Mouse (Mus musculus): ENCODE measurements around the gene Ripor1. TPM values are rescaled to one million over a fixed set of nuclear protein-coding genes. Genes with fewer than 3 reads are reported as not detected.
"Not testable (repeated sequence)": the region's sequence is repeated elsewhere in the genome, so short reads cannot be mapped to it uniquely, and the experiment has no call there.

Ripor1 gene
- 10 to 100 TPM; 88.7 to 94.8 TPM for total RNA-seq (2021)
- long read RNA-seq, experiment 1, full-length matches to known transcripts, result 11 of 33 reads
- long read RNA-seq, experiment 1, partial matches to known transcripts, result 16 of 33 reads
- long read RNA-seq, experiment 1, other reads (novel, unspliced or antisense), result 6 of 33 reads
- long read RNA-seq, experiment 2, full-length matches to known transcripts, result 24 of 67 reads
- long read RNA-seq, experiment 2, partial matches to known transcripts, result 29 of 67 reads
- long read RNA-seq, experiment 2, other reads (novel, unspliced or antisense), result 14 of 67 reads

DNA sequence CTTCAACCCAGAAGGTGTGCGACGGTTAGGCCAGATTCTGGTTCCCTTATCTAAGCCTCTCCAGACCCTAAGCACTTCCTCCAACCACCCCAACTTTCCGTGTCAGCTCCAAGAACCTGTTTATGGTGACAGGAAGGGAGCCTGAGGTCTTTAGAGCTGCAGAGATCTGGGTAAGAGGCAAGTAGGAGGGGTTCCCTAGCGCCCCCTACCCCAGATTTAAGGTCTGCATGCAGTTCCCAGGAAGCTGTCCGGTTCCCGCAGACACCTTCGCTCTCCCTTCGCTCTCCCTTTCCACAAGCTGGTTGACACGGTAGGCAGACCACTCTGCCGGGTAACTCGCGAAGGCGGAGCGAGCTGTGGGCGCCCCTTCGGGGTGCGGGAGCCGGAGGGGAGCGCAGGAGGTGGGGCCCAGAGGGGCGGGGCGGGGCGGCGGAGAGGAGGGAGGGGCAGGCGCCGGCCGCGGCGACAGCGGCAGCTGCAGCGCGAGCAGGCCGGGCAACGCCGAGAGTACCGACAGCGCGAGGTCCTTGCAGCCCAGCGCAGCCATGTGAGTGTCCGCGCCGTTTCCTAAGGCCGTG lies at the start of gene Ripor1:
Gene Ripor1, plus strand, starts transcription at position 452 of the 578 bp plus-strand sequence.
- peak within 1 kb of the TSS; percentile 96 for H3K27ac ChIP-seq
- peak; percentile 76 for TF ChIP-seq CTCF (conservative IDR thresholded peaks at IDR 0.05)
- peak within 1 kb of the TSS; percentile 93 for H3K4me3 ChIP-seq
- peak in 1 of 2 experiments; percentile 77 for DNase-seq (ENCODE audit: low spot score in 2 of 2)

DNA sequence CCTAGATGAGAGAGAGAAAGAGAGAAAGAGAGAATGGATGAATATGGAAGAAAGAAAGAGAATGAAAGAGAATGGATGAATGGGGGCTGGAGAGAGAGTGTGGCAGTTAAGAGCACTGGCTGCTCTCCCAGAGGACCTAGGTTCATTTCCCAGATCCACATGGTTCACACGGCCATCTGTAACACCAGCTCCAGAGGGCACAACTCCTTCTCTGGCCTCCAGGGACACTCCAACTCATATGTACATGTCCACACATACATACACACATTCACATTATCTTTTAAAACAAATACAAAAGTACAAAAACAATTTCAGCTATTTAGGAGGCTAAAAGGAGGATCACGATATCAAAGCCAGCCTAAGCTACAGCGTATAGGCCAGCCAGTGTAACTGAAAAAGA lies 42.2 kb upstream of the Ripor1 start:
- DNase-seq (ENCODE audit: low spot score in 2 of 2), result no peak
- no peak overlapping the region for H3K27ac ChIP-seq
- H3K4me3 ChIP-seq, result peak overlapping the region; percentile 5; the same call in 1 of the 2 replicates
- no peak for TF ChIP-seq CTCF (conservative IDR thresholded peaks at IDR 0.05)

DNA sequence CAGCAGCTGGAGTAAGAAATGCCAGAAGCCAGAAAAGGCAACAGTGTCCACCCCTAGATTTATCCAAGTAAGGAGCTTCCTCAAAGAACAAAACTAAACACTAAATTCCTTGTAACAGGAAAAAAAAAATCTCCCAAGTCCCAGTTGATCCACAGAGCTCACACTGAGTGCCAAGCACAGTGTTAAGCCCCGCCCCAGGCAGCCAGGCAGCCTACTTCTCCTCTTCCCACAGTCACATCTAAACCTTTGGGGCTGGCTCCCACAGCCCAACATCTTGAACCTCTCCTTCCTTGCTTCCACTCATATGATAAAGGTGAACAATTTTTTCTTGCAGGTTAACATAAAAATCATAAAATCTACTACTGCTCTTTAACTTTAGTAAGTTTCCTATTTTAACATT lies 41.2 kb upstream of the Ripor1 start:
- H3K27ac ChIP-seq, result no peak overlapping the region
- TF ChIP-seq CTCF (conservative IDR thresholded peaks at IDR 0.05), result no peak
- no peak overlapping the region for H3K4me3 ChIP-seq
- no peak for DNase-seq (ENCODE audit: low spot score in 2 of 2)

DNA sequence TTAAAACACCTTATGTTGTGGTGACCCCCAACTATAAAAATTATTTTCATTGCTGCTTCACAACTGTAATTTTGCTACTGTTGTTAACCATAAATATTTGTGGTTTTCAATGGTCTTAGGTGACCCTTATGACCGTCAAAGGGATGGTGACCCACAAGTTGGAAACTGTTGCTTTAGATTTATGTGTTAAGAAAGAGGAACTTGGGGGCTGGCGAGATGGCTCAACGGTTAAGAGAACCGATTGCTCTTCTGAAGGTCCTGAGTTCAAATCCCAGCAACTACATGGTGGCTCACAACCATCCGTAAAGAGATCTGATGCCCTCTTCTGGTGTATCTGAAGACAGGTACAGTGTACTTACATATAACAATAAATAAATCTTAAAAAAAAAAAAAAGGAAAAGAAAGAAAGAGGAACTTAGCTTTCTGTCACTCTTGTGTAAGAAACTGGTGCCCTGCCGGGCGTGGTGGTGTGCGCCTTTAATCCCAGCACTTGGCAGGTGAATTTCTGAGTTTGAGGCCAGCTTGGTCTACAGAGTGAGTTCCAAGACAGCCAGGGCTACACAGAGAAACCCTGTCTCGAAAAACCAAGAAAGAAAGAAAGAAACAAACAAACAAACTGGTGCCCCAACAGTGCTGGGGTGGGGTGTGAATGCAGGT lies 40.4 kb upstream of the Ripor1 start:
- H3K4me3 ChIP-seq, result peak overlapping the region; percentile 72
- not testable (repeated sequence) for DNase-seq (ENCODE audit: low spot score in 2 of 2)
- peak overlapping the region; percentile 95; the same call in 1 of the 2 replicates for H3K27ac ChIP-seq
- peak; percentile 26 for TF ChIP-seq CTCF (conservative IDR thresholded peaks at IDR 0.05)

DNA sequence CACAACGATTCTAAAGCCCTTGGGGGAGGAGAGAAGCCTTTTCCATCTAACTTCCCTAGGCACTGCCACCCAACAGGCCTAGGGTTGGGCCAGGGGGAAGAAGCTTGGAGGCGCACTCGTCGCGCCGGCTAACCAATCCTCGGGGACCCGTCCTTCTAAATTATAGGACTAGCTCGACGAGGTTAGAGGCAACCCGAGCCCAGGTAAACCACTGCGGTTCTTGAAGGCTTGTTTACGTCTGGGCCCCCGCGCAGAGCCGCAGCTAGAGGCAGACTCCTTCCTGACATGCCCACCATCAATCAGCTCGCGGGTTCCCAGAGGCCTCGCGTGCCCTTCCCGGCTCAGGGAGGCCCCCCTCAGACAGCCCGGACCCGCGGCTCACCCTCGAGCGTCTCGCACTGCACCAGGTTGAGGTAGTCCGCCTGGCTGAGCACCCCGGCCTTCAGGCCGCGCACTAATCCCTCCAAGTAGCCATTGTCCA lies 39.6 kb upstream of the Ripor1 start:
- no peak for TF ChIP-seq CTCF (conservative IDR thresholded peaks at IDR 0.05)
- Histone ChIP-seq H3K27ac (peak overlapping the region; percentile 95), H3K4me3 (peak overlapping the region; percentile 72)
- DNase-seq (ENCODE audit: low spot score in 2 of 2), result peak in 1 of 2 experiments; percentile 13

DNA sequence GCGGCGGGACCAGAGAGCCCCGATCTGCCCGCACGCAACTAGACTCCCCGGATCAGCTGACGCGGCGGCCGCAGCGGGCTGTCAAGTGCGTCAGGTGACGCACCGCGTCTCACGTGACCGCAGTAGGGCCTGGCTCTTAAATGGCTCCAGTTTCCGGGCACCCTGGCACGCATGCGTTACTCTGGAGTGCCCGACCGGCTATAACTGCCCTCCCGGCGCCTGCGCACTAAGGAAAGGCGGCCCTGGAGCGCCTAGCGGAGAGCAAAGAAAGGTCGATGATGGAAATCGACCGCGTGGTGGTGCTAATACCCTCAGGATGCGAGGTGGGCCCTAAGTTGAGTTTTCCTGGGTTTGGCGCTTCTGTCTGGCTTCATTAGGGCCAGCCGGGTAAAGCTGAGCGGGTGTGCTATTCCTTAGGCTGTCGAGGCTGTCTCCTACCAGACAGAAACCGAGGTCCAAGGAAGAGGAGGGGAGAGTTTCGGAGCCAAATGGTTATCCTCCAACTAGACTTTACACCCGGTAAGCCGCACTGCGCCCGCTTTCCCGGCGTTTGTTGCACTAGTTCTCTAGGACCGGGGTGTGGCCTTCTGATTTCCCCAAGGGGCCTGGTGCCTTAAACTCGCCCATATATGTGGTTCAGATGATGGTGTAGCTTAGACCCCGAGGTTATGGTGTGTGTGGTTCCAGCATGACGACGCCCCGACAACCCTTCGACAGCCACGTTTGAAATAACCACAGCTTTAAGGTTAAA lies 38.9 kb upstream of the Ripor1 start, which contains the start of gene Atp6v0d1:
Gene Atp6v0d1, minus strand, starts transcription at position 96 of the 751 bp plus-strand sequence.
- H3K4me3 ChIP-seq, result peak within 1 kb of the TSS; percentile 72
- TF ChIP-seq CTCF (conservative IDR thresholded peaks at IDR 0.05), result peak; percentile 96
- H3K27ac ChIP-seq, result peak within 1 kb of the TSS; percentile 95
- DNase-seq (ENCODE audit: low spot score in 2 of 2), result peak; percentile 99

DNA sequence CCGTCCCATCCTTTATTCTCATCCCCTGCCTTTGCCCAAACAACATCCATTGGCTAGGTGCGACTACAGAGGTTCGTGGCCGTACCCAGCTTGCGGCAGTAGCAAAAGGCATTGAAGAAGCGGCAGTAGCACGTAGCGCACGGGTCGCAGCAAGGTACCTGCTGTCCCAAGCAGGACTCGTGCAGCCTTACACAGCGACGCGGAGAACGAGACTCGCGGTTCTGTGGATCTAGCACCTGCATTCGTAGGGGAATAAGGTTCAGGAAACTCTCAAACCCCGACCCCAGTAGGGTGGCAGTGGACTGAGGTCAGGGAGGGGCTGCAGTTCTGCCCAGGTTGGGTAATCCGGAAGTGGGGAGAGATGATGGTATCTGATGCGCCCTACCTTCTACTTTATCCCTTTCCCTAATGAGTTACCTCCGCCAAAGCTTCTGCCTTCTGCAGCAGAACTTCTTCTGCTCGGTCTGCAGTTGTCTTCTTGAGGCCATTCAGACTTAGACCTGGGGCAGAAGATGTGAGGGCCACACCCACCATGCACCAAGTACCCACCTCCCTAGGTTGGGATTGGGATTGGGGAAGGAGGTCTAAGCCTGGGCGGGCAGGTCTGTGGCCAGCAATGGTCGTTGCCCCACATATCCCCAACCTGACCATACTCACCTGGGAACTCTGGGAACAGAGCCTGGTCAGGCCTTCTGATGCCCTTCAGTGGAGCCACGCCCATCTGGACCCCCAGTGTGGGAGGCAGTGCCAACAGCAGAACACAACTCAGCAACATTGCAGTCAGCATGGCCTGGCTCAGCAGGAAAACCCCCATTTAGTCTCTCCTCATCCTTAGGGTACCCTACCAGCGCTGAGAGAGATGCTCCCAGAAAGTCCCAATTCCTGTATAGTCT lies 38.1 kb upstream of the Ripor1 start:
- TF ChIP-seq CTCF (conservative IDR thresholded peaks at IDR 0.05), result no peak
- no peak for DNase-seq (ENCODE audit: low spot score in 2 of 2)
- Histone ChIP-seq H3K4me3 (peak overlapping the region; percentile 72), H3K27ac (peak overlapping the region; percentile 77; the same call in 1 of the 2 replicates)

DNA sequence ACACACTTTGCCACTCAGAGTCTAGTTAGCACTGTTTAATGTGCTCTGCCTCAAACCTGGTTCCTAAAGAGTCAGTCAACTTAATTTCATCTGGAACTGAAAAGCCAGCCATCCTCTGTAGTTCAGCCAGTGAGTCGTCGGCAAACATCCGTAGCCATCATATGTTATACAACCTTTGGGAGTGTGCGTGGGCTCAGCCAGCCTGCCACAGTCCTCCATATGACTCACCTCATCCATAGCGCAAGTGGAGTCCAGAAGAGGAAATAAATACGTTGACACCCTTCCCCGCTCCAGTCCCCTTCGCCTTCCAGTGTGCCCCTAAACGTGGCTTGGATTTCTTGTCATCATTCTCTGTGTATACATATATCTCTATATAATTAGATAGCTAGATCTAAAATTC lies 33.2 kb upstream of the Ripor1 start:
- DNase-seq (ENCODE audit: low spot score in 2 of 2), result peak in 1 of 2 experiments; percentile 15
- Histone ChIP-seq H3K27ac (no peak overlapping the region), H3K4me3 (no peak overlapping the region)
- TF ChIP-seq CTCF (conservative IDR thresholded peaks at IDR 0.05), result no peak

DNA sequence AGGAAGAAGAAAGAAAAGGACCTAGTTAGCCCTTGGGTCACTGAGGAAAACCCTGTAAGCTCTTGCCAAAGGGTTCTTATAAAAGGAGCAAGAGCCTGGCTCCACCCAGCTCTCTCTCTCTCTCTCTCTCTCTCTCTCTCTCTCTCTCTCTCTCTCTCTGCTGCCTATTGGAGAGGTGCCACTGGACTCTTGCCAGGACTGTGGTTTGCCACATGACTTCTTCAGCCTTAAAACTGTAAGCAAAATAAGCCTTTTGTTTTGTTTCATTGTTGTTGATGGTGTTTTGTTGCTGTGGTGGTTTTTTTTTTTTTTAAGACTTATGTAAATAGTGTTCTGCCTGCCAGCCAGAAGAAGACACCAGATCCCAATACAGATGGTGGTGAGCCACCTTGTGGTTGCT lies 31.6 kb upstream of the Ripor1 start:
- H3K27ac ChIP-seq, result no peak overlapping the region
- H3K4me3 ChIP-seq, result no peak overlapping the region
- no peak; the same call in 1 of the 2 replicates for TF ChIP-seq CTCF (conservative IDR thresholded peaks at IDR 0.05)
- no peak for DNase-seq (ENCODE audit: low spot score in 2 of 2)

DNA sequence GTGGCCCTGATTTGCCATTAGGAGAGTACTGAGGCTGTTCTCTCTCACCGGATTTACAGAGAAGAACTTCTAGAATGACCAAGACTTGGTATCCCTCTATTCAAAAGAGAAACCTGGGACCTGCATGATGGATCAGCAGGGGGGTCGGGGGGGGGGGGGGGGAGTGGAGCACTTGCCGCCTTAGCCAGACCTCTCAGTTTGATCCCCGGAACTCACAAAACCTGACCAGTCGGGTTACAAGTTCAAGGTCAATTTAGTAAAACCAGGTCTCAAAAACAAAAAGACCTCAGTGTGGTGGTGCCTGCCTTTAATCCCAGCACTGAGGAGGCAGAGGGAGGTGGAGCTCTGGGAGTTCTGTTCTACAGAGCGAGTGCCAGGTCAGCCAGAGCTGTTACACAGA lies 30.3 kb upstream of the Ripor1 start:
- H3K27ac ChIP-seq, result no peak overlapping the region
- H3K4me3 ChIP-seq, result no peak overlapping the region
- TF ChIP-seq CTCF (conservative IDR thresholded peaks at IDR 0.05), result no peak
- no peak for DNase-seq (ENCODE audit: low spot score in 2 of 2)

DNA sequence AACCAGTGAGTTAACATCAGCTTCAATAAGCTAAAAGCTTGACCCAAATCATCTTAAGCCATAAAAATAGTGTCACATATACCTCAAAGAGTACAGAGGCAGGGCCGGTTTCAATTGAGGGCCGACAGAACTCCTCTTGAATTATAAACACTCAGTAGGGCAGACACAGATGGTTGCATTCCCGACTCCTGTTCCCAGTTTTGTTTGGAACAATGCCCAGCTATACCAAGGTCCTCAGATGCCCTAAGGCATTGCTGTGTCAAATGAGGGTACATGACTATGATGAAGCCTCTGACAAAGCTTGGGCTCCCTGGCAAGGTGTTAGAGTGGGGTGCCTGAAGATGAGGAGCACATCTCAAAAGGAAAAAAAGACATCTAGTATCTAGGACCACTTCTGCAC lies 29.5 kb upstream of the Ripor1 start:
- Histone ChIP-seq H3K27ac (no peak overlapping the region), H3K4me3 (no peak overlapping the region)
- no peak for DNase-seq (ENCODE audit: low spot score in 2 of 2)
- no peak for TF ChIP-seq CTCF (conservative IDR thresholded peaks at IDR 0.05)

DNA sequence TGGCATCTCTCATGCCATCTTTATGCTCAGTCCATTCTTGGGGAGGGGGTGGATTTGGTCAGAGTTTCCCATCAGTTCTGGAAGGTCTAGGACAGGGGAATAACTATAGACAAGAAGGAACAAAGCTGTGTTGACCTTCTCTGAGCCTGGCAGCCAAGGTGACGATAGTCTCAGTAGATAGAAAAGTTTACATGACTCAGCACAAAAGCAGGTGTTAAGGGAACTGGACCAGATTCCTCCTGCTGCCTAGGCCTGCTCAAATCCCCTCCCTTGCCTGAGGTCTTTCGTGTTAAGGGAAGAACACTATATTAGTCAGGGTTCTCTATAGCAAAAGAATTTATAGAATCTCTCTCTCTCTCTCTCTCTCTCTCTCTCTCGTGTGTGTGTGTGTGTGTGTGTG lies 25.3 kb upstream of the Ripor1 start:
- no peak overlapping the region for H3K27ac ChIP-seq
- no peak for TF ChIP-seq CTCF (conservative IDR thresholded peaks at IDR 0.05)
- DNase-seq (ENCODE audit: low spot score in 2 of 2), result no peak
- no peak overlapping the region for H3K4me3 ChIP-seq
